Mouse (Mus musculus): ENCODE results near the gene Srebf2. TPM values are rescaled to one million over a fixed set of nuclear protein-coding genes. Genes with fewer than 3 reads are reported as not detected.

Gene Srebf2
- polyA plus RNA-seq, 1 experiment = 410 TPM

DNA sequence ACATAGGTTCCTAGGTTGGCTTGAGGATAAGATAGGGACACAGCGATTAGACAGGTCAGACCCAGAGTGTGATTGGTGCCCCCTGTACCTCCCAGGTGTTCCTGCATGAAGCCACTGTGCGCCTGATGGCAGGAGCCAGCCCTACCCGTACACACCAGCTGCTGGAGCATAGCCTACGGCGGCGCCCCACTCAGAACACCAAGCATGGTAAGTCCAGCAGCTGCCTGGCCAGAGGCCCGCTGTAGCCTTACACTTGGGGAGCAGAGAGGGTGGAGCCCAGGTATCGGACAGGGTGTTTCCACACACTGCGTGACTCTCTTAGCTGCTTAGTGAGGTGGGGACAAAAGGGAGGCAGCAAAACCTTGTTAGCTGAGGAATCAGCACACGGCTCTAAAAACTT lies 56.1 kb downstream of the Srebf2 start:
- 96% methylated on average over 10 of the region's 10 CpGs for WGBS
- no peak for DNase-seq
- TF ChIP-seq POLR2A (IDR thresholded peaks at IDR 0.05; ENCODE audit: control insufficient read depth, extremely low read depth, insufficient read depth, low read length, poor library complexity) (no peak), CTCF (IDR thresholded peaks at IDR 0.05; ENCODE audit: borderline replicate concordance, control insufficient read depth, extremely low read depth, insufficient read depth, low read length, poor library complexity) (no peak)
- no peak overlapping the region for H3K4me3 ChIP-seq (ENCODE audit: control insufficient read depth, insufficient read depth, low read length)
- H3K27me3 ChIP-seq (ENCODE audit: control insufficient read depth, insufficient read depth, low read length) = no peaks in the 10 kb centered on the region
- no peaks in the 10 kb centered on the region for H3K4me1 ChIP-seq (replicated peaks; ENCODE audit: control insufficient read depth, insufficient read depth, low read length)
- H3K36me3 ChIP-seq (ENCODE audit: control insufficient read depth, insufficient read depth, low read length) = peaks cover 37% of the 10 kb centered on the region
- no peak overlapping the region for H3K27ac ChIP-seq (ENCODE audit: control insufficient read depth, insufficient read depth, low read length)

DNA sequence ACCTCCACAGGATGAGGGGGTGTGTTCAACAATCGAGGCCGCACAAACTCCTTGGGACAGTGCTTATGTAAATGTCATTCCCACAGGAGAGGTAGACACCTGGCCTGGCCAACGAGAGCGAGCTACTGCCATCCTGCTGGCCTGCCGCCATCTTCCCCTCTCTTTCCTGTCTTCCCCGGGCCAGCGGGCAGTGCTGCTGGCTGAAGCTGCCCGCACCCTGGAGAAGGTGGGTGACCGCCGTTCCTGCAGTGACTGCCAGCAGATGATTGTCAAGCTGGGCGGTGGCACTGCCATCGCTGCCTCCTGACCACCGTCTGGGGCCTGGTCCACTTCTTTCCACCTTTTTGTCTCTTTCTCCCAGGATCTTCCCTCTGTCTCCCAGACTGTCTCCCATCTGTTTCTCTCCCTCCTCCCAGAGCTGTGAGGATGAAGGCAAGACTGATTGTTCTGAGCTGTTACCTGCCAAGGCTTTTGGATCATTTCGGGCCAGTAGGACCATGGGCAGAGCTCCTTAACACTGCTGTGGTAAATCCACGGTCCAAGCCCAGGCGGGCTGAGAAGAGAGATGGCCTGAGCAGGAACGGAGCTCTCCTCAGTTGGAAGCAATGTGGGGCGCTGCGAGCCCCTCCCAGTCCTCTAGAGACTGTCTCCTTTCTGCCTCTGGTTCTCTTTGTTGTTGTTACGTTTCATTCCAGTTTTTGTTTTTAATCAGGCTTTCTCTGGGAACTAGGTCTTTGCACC lies 56.8 kb downstream of the Srebf2 start:
- Histone ChIP-seq H3K4me3 (ENCODE audit: control insufficient read depth, insufficient read depth, low read length) (no peak overlapping the region), H3K27me3 (ENCODE audit: control insufficient read depth, insufficient read depth, low read length) (no peaks in the 10 kb centered on the region), H3K4me1 (replicated peaks; ENCODE audit: control insufficient read depth, insufficient read depth, low read length) (no peaks in the 10 kb centered on the region), H3K27ac (ENCODE audit: control insufficient read depth, insufficient read depth, low read length) (no peak overlapping the region), H3K36me3 (ENCODE audit: control insufficient read depth, insufficient read depth, low read length) (peaks cover 36% of the 10 kb centered on the region)
- no peak for DNase-seq
- no peak for TF ChIP-seq CTCF (IDR thresholded peaks at IDR 0.05; ENCODE audit: borderline replicate concordance, control insufficient read depth, extremely low read depth, insufficient read depth, low read length, poor library complexity)
- no peak for TF ChIP-seq POLR2A (IDR thresholded peaks at IDR 0.05; ENCODE audit: control insufficient read depth, extremely low read depth, insufficient read depth, low read length, poor library complexity)
- 95% methylated on average over 20 of the region's 20 CpGs for WGBS

DNA sequence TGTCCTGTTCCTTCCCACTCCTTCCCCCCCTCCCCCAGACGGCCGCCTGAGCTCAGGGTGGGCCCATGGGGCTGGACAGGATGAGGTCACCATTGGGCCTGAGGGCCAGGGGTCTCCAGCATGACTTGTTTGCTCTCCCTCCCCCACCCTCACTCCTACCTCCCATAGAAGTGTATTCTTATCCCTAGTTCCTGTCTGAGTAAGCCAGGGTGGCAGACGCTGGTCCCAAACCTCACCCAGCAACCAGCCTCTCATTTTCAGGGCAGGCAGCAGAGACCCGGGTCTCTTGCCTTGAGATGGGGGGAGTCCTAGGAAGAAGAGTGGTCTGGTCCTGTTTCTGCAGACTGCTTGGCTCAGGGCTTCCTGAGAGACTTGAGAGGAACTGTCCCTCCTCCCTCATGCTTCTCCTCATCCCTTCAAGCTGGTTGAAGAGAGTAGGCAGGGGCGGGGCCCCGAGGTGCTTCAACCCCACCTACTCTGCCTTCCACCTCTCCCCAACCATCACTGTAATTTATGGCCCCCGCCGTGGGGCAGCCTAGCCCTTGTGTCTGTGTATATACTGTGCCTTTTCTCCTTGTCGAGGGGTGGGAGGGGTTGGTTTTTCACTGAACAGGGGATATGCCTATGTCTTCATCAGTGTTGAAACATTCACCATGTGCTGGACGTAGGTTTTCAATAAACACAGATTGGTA lies 57.8 kb downstream of the Srebf2 start:
- TF ChIP-seq POLR2A (IDR thresholded peaks at IDR 0.05; ENCODE audit: control insufficient read depth, extremely low read depth, insufficient read depth, low read length, poor library complexity) (no peak), CTCF (IDR thresholded peaks at IDR 0.05; ENCODE audit: borderline replicate concordance, control insufficient read depth, extremely low read depth, insufficient read depth, low read length, poor library complexity) (no peak)

DNA sequence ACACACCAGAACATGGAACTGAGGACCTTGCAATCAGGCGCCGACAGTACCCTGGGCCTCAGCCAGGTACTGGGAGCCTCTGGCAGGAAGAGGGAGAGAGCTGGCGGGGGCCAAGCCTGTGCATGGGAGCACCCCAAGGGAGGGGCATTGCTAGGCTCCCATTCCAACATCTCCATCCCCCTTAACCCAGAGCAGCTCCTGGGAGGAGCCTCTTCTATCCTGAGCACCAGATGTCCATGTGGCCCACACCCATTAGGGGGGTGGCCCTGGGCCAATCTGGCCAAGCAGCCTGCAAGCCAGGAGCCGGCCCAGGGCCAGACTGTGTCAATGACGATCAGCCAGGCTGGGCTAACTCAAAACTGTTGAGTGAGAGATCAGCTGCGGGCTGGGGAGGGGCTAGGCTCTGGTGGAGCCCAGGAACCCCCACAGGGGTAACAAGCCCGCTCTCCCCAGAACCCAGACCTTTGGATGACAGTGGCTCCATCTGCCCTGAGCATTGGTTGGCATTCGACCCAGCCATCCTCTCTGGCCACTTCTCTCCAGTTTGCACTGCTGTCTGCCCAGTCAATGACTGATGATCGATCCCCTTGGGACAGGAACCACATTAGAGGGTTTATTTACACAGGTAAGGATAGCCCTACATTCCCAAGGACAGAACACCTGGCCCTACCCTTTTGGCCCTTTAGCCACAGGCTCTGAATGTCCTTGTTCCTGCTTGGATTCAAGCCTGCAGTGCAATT lies 59.6 kb downstream of the Srebf2 start:
- DNase-seq = no peak
- Histone ChIP-seq H3K36me3 (ENCODE audit: control insufficient read depth, insufficient read depth, low read length) (peaks cover 16% of the 10 kb centered on the region; the same call in 1 of the 2 replicates), H3K4me3 (ENCODE audit: control insufficient read depth, insufficient read depth, low read length) (no peak overlapping the region), H3K4me1 (replicated peaks; ENCODE audit: control insufficient read depth, insufficient read depth, low read length) (no peaks in the 10 kb centered on the region), H3K27ac (ENCODE audit: control insufficient read depth, insufficient read depth, low read length) (no peak overlapping the region), H3K27me3 (ENCODE audit: control insufficient read depth, insufficient read depth, low read length) (peaks cover 7% of the 10 kb centered on the region; the same call in 1 of the 2 replicates)
- WGBS = 91% methylated on average over 9 of the region's 9 CpGs
- TF ChIP-seq POLR2A (IDR thresholded peaks at IDR 0.05; ENCODE audit: control insufficient read depth, extremely low read depth, insufficient read depth, low read length, poor library complexity) (no peak), CTCF (IDR thresholded peaks at IDR 0.05; ENCODE audit: borderline replicate concordance, control insufficient read depth, extremely low read depth, insufficient read depth, low read length, poor library complexity) (no peak)

More for the DNA sequence above, 57.8 kb downstream of the Srebf2 start:
- DNase-seq = no peak
- Histone ChIP-seq H3K27ac (ENCODE audit: control insufficient read depth, insufficient read depth, low read length) (no peak overlapping the region), H3K36me3 (ENCODE audit: control insufficient read depth, insufficient read depth, low read length) (peaks cover 26% of the 10 kb centered on the region), H3K4me3 (ENCODE audit: control insufficient read depth, insufficient read depth, low read length) (no peak overlapping the region), H3K27me3 (ENCODE audit: control insufficient read depth, insufficient read depth, low read length) (no peaks in the 10 kb centered on the region), H3K4me1 (replicated peaks; ENCODE audit: control insufficient read depth, insufficient read depth, low read length) (no peaks in the 10 kb centered on the region)
- WGBS = 85% methylated on average over 10 of the region's 10 CpGs

DNA sequence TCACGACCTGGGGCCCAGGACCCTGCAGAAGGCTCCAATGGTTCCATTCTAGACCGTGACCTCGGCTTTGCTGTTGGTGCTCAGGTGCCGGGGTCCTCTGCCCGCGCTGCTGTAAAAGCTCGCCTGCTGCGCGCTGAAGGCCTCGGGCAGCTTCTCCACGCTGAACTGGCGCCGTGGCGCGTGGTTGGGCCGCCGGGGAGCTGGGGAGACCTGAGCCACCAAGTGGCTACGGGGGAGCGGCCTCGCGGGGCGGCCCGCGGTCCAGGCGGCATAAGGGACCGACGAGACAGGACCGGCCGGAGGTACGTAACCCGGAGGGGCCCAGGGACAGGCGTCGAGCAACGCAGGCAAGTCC lies 60.1 kb downstream of the Srebf2 start:
- H3K4me1 ChIP-seq (replicated peaks; ENCODE audit: control insufficient read depth, insufficient read depth, low read length) = peaks cover 5% of the 10 kb centered on the region; the same call in 1 of the 2 replicates
- peaks cover 7% of the 10 kb centered on the region; the same call in 1 of the 2 replicates for H3K27me3 ChIP-seq (ENCODE audit: control insufficient read depth, insufficient read depth, low read length)
- DNase-seq = no peak
- TF ChIP-seq POLR2A (IDR thresholded peaks at IDR 0.05; ENCODE audit: control insufficient read depth, extremely low read depth, insufficient read depth, low read length, poor library complexity) (no peak), CTCF (IDR thresholded peaks at IDR 0.05; ENCODE audit: borderline replicate concordance, control insufficient read depth, extremely low read depth, insufficient read depth, low read length, poor library complexity) (no peak)
- H3K27ac ChIP-seq (ENCODE audit: control insufficient read depth, insufficient read depth, low read length) = no peak overlapping the region
- H3K36me3 ChIP-seq (ENCODE audit: control insufficient read depth, insufficient read depth, low read length) = peaks cover 16% of the 10 kb centered on the region; the same call in 1 of the 2 replicates
- no peak overlapping the region for H3K4me3 ChIP-seq (ENCODE audit: control insufficient read depth, insufficient read depth, low read length)
- WGBS = 93% methylated on average over 34 of the region's 34 CpGs
